Mouse (Mus musculus) kidney, embryonic 16.5 days (tissue): ENCODE results near the gene Adgrg7. TPM values are rescaled to one million over a fixed set of nuclear protein-coding genes. Genes with fewer than 3 reads are reported as not detected.

Experiments used
- ATAC-seq: fragments of 200-750 bp; cut with Nextera tagmentation; 2 replicates; pipeline ENCODE4 v1.8.0; 2017; ENCODE audit warnings: moderate TSS enrichment; ENCODE audit not compliant: low FRiP score, low TSS enrichment
- H3K27ac ChIP-seq: fragments of 300-500 bp; sonication (generic); 2 replicates; pipeline ENCODE4 v1.5.1; 2014; ENCODE audit warnings: low read length
- H3K27me3 ChIP-seq: fragments of 300-500 bp; sonication (generic); 2 replicates; pipeline ENCODE4 v1.6.1; 2014; ENCODE audit warnings: low read length, control low read depth, mixed read lengths; ENCODE audit not compliant: insufficient read depth
- H3K36me3 ChIP-seq: fragments of 300-500 bp; sonication (generic); 2 replicates; pipeline ENCODE4 v1.6.1; 2014; ENCODE audit warnings: low read length, control low read depth, mixed read lengths; ENCODE audit not compliant: insufficient read depth
- H3K4me1 ChIP-seq: fragments of 300-500 bp; sonication (generic); 2 replicates; pipeline ENCODE4 v1.6.1; 2014; ENCODE audit warnings: low read length, control low read depth, mixed read lengths; ENCODE audit not compliant: insufficient read depth
- H3K4me2 ChIP-seq: fragments of 300-500 bp; sonication (generic); replicated peaks from 2 replicates; pipeline ENCODE4 v1.6.1; 2014; ENCODE audit warnings: low read depth, low read length
- H3K4me3 ChIP-seq: fragments of 300-500 bp; sonication (generic); 2 replicates; pipeline ENCODE4 v1.5.1; 2014; ENCODE audit warnings: mild to moderate bottlenecking, low read length
- H3K9ac ChIP-seq: fragments of 300-500 bp; sonication (generic); replicated peaks from 2 replicates; pipeline ENCODE4 v1.6.1; 2014; ENCODE audit warnings: low read length
- H3K9me3 ChIP-seq: fragments of 300-500 bp; sonication (generic); 2 replicates; pipeline ENCODE4 v1.6.1; 2016; ENCODE audit warnings: low read length, control low read depth
- WGBS: fragments of 180-500 bp; shearing (Covaris S2); extraction: QIAGEN DNeasy Blood & Tissue Kit; methylation state at CpG from one replicate; pipeline ENCODE4 v1.1.7; 2014; 5-methylcytosine and 5-hydroxymethylcytosine counted together
- polyA plus RNA-seq: library from polyadenylated mRNA; unstranded; fragments of >200 nt; fragmentation: Nextera tagmentation; extraction: Ambion mirVana; gene quantifications from 2 replicates; pipeline ENCODE4 v1.2.1, GENCODE M21; 2015

Gene Adgrg7
- polyA plus RNA-seq = not detected in 2 replicates

- Histone ChIP-seq H3K27ac (no peak within 1 kb of the TSS), H3K4me1 (no peaks in the 10 kb centered on the region), H3K9ac (no peak within 1 kb of the TSS), H3K27me3 (no peaks in the 10 kb centered on the region), H3K36me3 (no peaks in the 10 kb centered on the region), H3K4me2 (no peak within 1 kb of the TSS), H3K9me3 (no peaks in the 10 kb centered on the region), H3K4me3 (no peak within 1 kb of the TSS)
- 61% methylated on average over 8 of the region's 8 CpGs for WGBS
- no peak for ATAC-seq
These were observed at the start of gene Adgrg7 for GRCm38 (mm10) chr16:56795481-56796139. Adgrg7 (minus strand) TSS chr16:56795855.

GRCm38 (mm10) chr16:56842988-56843387, 47.3 kb upstream of the Adgrg7 start:
- Histone ChIP-seq H3K9ac (no peak overlapping the region), H3K36me3 (no peaks in the 10 kb centered on the region), H3K4me2 (no peak overlapping the region), H3K27me3 (no peaks in the 10 kb centered on the region), H3K4me3 (no peak overlapping the region), H3K9me3 (no peaks in the 10 kb centered on the region), H3K27ac (no peak overlapping the region), H3K4me1 (no peaks in the 10 kb centered on the region)
- WGBS = 88% methylated on average over 5 of the region's 5 CpGs
- ATAC-seq = no peak

GRCm38 (mm10) chr16:56833312-56833711, 37.7 kb upstream of the Adgrg7 start:
- Histone ChIP-seq H3K4me2 (no peak overlapping the region), H3K27ac (no peak overlapping the region), H3K36me3 (no peaks in the 10 kb centered on the region), H3K9ac (no peak overlapping the region), H3K9me3 (no peaks in the 10 kb centered on the region), H3K4me3 (no peak overlapping the region), H3K4me1 (no peaks in the 10 kb centered on the region), H3K27me3 (no peaks in the 10 kb centered on the region)
- ATAC-seq = no peak
- 95% methylated on average over 1 of the region's 1 CpGs for WGBS

GRCm38 (mm10) chr16:56831986-56832385, 36.3 kb upstream of the Adgrg7 start:
- WGBS = 84% methylated on average over 2 of the region's 2 CpGs

GRCm38 (mm10) chr16:56801370-56802109, 5.9 kb upstream of the Adgrg7 start:
- ATAC-seq = no peak
- Histone ChIP-seq H3K27me3 (no peaks in the 10 kb centered on the region), H3K4me1 (no peaks in the 10 kb centered on the region), H3K9me3 (no peaks in the 10 kb centered on the region), H3K36me3 (no peaks in the 10 kb centered on the region), H3K4me2 (no peak overlapping the region), H3K4me3 (no peak overlapping the region), H3K27ac (no peak overlapping the region), H3K9ac (no peak overlapping the region)
- WGBS = 76% methylated on average over 6 of the region's 6 CpGs

More at GRCm38 (mm10) chr16:56831986-56832385, 36.3 kb upstream of the Adgrg7 start:
- H3K27me3 ChIP-seq = no peaks in the 10 kb centered on the region
- H3K9me3 ChIP-seq = no peaks in the 10 kb centered on the region
- H3K4me2 ChIP-seq = no peak overlapping the region
- no peaks in the 10 kb centered on the region for H3K36me3 ChIP-seq
- ATAC-seq = no peak
- H3K27ac ChIP-seq = no peak overlapping the region
- no peak overlapping the region for H3K4me3 ChIP-seq
- no peaks in the 10 kb centered on the region for H3K4me1 ChIP-seq
- no peak overlapping the region for H3K9ac ChIP-seq

GRCm38 (mm10) chr16:56800946-56801345, 5.3 kb upstream of the Adgrg7 start:
- no peak overlapping the region for H3K27ac ChIP-seq
- H3K36me3 ChIP-seq = no peaks in the 10 kb centered on the region
- WGBS = 81% methylated on average over 7 of the region's 7 CpGs
- no peaks in the 10 kb centered on the region for H3K4me1 ChIP-seq
- no peaks in the 10 kb centered on the region for H3K9me3 ChIP-seq
- H3K4me3 ChIP-seq = no peak overlapping the region
- H3K4me2 ChIP-seq = no peak overlapping the region
- H3K27me3 ChIP-seq = no peaks in the 10 kb centered on the region
- H3K9ac ChIP-seq = no peak overlapping the region
- ATAC-seq = no peak

GRCm38 (mm10) chr16:56800469-56800868, 4.8 kb upstream of the Adgrg7 start:
- H3K4me2 ChIP-seq = no peak overlapping the region
- 42% methylated on average over 2 of the region's 2 CpGs for WGBS
- no peaks in the 10 kb centered on the region for H3K36me3 ChIP-seq
- H3K9ac ChIP-seq = no peak overlapping the region
- H3K4me3 ChIP-seq = no peak overlapping the region
- no peak overlapping the region for H3K27ac ChIP-seq
- H3K27me3 ChIP-seq = no peaks in the 10 kb centered on the region
- H3K4me1 ChIP-seq = no peaks in the 10 kb centered on the region
- no peak for ATAC-seq
- no peaks in the 10 kb centered on the region for H3K9me3 ChIP-seq

GRCm38 (mm10) chr16:56799541-56800029, 3.9 kb upstream of the Adgrg7 start:
- WGBS = 86% methylated on average over 3 of the region's 3 CpGs
- H3K4me1 ChIP-seq = no peaks in the 10 kb centered on the region
- no peak overlapping the region for H3K4me3 ChIP-seq
- no peak overlapping the region for H3K9ac ChIP-seq
- H3K27me3 ChIP-seq = no peaks in the 10 kb centered on the region
- H3K9me3 ChIP-seq = no peaks in the 10 kb centered on the region
- no peaks in the 10 kb centered on the region for H3K36me3 ChIP-seq
- no peak overlapping the region for H3K27ac ChIP-seq
- H3K4me2 ChIP-seq = no peak overlapping the region
- no peak for ATAC-seq

- H3K27me3 ChIP-seq = no peaks in the 10 kb centered on the region
- no peak overlapping the region for H3K9ac ChIP-seq
- H3K9me3 ChIP-seq = no peaks in the 10 kb centered on the region
- no peak overlapping the region for H3K4me2 ChIP-seq
- ATAC-seq = no peak
- no peak overlapping the region for H3K4me3 ChIP-seq
- H3K36me3 ChIP-seq = no peaks in the 10 kb centered on the region
- no peak overlapping the region for H3K27ac ChIP-seq
- 73% methylated on average over 7 of the region's 7 CpGs for WGBS
- no peaks in the 10 kb centered on the region for H3K4me1 ChIP-seq
These were observed 3.2 kb upstream of the Adgrg7 start for GRCm38 (mm10) chr16:56798873-56799272.
